Mouse (Mus musculus): ENCODE data around the gene Rpl36.
A peak's percentile ranks its signal among the peaks of the same experiment; 100 is the strongest.

The Rpl36 gene

DNA sequence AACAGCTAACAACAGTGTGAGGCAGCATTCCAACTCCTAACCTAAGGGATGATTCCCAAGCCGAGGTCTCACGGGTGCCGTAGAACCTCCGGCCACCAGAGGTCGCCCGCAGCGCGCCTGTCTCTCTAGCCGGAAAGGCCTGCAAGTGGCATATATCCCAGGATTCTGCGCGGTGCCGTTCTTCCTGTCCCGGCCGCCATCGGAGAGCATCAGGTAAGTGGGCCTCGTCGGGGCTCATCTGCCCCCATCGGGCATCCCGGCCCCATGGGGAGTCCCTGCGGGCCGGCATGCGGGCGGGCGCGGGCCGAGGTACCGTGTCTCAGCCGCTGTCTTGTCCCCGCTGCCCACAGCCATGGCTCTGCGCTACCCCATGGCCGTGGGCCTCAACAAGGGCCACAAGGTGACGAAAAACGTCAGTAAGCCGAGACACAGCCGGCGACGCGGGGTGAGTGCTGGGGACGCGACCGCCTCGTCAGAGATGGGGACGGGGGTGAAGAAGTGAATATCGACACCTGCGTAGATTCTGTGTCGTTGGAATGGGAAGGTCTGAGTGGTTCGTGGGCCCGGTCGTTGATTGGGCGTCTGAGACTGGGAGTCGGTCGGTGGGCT lies at the start of gene Rpl36:
Gene Rpl36, plus strand, starts transcription at position 181 of the 609 bp plus-strand sequence.
- DNase-seq (ENCODE audit: inconsistent age in 2 of 2, low spot score in 1 of 2) = peak; percentile 95 to 99

GRCm38 (mm10) chr17:56566293-56566692 lies 46.9 kb upstream of the Rpl36 start:
- DNase-seq (ENCODE audit: inconsistent age in 2 of 2, low spot score in 1 of 2) = no peak

DNA sequence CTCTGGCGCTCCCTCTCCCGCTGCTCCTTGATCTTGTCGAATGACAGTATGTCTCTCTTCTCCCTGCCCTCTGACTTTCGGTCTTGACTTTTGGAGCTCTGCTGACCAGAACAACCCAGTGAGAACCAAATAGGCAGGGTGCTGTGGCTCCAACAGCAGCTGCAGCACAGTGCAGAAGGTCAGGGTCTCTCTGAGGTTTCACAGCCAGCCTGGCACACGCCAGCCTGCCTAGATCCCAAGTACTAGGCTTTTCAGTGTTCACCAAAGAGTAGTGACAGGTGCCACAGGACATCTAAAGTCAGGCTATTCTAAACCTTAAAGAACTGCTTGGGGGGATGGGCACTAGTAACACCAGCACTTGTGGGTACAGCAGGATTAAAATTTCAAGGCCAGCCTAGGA lies 46.3 kb upstream of the Rpl36 start:
- DNase-seq (ENCODE audit: inconsistent age in 2 of 2, low spot score in 1 of 2) = peak; percentile 62 to 64

DNA sequence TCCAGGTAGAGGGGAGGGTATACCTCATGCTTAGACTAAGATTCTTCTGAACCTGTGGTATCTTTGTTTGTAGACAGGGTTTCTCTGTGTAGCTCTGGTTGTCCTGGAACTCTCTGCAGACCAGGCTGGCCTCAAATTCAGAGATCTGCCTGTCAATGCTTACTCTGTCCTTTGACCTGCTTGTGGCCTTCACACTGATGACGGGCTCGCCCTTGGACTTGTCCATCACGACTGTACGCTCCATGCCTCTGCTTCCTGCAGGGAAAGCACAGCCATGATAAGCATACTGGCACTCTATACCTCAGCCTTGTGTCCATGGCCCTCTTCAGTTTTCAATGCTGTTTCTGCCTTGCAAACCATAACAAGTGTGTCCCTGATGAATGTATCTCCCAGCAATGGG lies 45.8 kb upstream of the Rpl36 start:
- DNase-seq (ENCODE audit: inconsistent age in 2 of 2, low spot score in 1 of 2) = peak; percentile 51 to 67

DNA sequence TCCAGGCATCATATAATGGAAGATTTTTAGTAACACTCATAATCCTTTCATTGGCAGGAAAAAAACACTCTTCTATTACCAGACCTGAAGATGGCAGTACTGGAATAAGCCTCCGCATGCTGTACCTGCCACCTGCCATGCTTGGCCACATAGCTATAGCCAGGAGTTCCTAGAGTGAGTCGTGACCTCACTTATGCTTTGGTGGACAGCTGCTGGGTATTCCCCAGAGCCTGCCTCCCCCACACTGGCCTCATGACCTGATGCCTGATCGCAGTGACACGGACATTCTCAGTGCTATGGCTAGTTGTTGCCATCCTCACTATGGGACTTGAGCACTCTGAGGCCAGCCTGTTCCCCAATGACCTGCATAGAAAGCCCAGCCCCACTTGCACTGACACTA lies 42.9 kb upstream of the Rpl36 start:
- no peak for DNase-seq (ENCODE audit: inconsistent age in 2 of 2, low spot score in 1 of 2)

- DNase-seq (ENCODE audit: inconsistent age in 2 of 2, low spot score in 1 of 2) = no peak
Observed at GRCm38 (mm10) chr17:56572154-56572553, 41.1 kb upstream of the Rpl36 start.

DNA sequence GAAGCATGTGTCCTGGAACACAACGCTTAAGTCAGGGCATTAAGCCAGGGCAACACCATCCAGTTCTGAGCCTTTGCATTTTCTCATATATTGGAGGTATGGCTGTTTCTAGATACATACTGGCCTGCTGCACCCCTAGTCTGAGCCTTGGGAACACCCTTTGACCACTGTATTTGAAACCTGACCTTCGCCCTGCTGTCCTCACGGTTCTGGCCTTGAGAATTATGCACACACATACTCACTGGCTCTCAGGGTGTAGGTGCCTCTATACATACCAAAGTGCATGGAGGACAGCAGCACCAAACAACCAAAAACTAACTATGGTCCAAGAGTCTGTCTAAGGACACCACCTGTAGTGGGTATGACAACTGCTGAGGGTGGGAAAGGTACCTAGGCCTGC lies 40.3 kb upstream of the Rpl36 start:
- DNase-seq (ENCODE audit: inconsistent age in 2 of 2, low spot score in 1 of 2) = no peak

GRCm38 (mm10) chr17:56583071-56583470 lies 30.1 kb upstream of the Rpl36 start:
- no peak for DNase-seq (ENCODE audit: inconsistent age in 2 of 2, low spot score in 1 of 2)

GRCm38 (mm10) chr17:56583611-56584256 lies 29.5 kb upstream of the Rpl36 start:
- peak; percentile 71 to 88 for DNase-seq (ENCODE audit: inconsistent age in 2 of 2, low spot score in 1 of 2)

DNA sequence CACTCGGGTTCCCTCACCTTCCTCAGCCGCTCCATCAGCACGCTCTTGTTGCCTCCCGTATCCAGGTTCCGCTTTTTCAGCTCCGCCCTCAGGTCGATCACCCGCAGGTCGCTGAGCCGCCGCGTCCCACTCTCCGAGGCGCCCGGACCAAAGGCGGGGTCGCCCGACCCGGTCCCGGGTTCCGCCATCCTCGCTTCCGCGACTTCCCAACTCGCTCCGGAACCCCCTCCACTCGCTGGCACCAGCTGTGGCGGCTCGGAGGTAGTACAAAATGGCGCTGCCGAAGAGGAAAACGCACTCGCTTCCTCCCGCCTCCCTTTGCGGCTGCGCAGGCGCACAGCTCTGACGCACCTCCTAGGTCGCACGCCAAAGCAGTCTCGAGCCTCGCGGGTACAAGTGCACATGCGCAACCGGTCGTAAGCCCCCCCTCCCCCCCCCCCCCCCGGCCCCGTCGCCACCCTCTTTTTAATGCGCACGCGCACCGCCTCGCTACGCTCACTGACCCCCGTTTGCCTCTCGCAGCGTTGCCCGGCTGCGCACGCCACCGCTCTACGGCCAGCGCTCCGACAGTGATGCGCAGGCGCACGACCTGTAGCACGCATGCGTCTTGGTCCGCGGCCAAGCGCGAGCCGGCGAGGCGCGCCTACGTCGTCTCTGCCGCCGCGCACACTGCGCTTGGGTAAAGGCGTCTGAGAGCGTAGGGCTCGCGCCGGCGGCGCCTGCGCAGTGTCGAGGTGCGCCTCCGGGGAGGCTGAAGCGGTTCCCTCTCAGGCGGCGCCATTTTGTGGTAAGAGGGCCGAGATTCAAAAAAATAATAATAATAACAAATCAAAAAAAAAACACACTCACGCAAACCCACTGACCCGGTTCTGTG lies 28.7 kb upstream of the Rpl36 start, which contains the start of the genes Safb2 and Safb:
Gene Safb2, minus strand, starts transcription at position 329 of the 874 bp plus-strand sequence.
Gene Safb, plus strand, starts transcription at position 569 of the 874 bp plus-strand sequence.
- DNase-seq (ENCODE audit: inconsistent age in 2 of 2, low spot score in 1 of 2) = peak; percentile 99 to 100

DNA sequence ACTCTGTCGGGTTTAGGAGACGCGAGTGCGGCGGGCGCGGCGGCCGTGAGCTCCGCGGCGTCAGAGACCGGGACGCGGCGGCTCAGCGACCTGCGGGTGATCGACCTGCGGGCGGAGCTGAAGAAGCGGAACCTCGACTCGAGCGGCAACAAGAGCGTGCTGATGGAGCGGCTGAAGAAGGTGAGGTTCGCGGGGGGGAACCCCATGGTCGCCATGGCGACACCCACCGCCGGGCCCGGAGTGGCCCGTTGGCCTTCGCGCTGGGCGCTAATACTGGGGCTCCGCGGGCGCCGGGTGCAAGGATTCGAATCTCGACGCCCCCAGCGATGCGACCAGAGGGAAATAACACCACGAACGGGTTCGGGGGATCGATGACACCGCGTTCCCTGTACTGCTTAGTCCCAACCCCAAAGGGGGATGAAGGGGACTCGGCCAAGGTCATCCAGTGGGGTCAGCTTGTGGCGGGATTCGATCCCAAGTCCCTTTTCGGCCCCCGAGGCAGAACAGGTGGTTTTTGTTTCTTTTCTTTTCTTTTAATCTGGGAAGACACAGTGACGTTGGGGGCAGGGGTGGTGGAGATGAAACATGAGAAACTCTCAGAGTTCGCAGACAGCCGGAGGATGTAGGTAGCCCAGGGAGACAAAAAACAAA lies 27.9 kb upstream of the Rpl36 start:
- no peak for DNase-seq (ENCODE audit: inconsistent age in 2 of 2, low spot score in 1 of 2)

DNA sequence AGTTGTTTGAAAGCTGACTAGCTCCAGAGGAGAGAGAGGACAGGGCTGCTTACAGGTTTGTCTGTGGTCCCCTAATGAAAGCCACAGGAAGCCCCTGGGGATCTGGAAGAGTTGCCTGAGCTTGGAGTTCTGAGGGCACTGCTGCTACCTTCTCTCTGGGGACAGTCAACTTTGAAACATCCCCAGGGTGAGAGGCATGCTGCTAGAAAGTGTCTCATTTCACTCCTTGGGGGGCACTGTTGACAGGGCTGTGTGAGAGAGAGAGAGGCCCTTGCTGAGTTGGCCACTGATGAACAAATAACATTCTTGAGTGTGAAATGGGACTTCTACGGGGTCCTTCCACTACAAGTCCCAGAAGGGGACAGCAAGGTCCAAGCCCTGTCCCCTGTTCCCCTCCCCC lies 25.4 kb upstream of the Rpl36 start:
- DNase-seq (ENCODE audit: inconsistent age in 2 of 2, low spot score in 1 of 2) = no peak

GRCm38 (mm10) chr17:56588921-56589320 lies 24.3 kb upstream of the Rpl36 start:
- peak in 1 of 2 experiments; percentile 72 for DNase-seq (ENCODE audit: inconsistent age in 2 of 2, low spot score in 1 of 2)

GRCm38 (mm10) chr17:56592553-56592952 lies 20.7 kb upstream of the Rpl36 start:
- no peak for DNase-seq (ENCODE audit: inconsistent age in 2 of 2, low spot score in 1 of 2)

GRCm38 (mm10) chr17:56593527-56594271 lies 19.5 kb upstream of the Rpl36 start:
- no peak for DNase-seq (ENCODE audit: inconsistent age in 2 of 2, low spot score in 1 of 2)

DNA sequence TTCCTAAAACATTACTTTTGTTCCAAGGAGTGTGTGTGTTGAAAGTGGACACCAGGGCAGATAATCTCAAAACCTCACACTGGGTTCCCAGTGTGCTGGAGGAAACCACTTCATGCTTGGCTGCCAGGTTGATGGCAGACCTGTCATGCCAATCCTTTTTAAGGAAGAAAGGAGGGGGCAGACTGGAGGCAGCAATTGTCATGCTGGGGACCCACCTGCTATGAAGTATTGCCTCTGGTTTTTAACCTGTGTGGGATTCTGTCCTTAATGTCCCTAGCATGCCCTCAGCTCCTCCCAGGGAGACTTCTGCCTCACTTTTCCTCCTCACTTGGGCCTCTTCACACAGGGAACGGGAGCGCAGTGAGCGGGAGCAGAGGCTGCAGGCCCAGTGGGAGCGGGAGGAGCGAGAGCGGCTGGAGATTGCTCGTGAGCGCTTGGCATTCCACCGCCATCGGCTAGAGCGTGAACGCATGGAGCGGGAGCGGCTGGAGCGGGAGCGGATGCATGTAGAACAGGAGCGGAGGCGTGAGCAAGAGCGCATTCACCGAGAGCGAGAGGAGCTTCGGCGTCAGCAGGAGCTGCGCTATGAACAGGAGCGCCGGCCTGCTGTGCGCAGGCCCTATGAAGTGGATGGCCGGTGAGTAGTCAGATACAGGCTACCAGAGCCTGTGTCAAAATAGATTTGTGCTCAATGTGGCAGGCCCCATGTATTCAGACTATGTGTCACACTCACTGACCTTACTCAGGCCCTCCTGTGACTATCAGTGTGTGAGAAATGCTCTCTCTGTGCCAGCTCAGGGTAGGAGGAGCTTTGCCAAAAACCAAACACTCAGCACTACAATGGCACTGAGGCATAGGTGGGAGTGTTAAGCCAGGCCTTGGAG lies 9.8 kb upstream of the Rpl36 start:
- peak in 1 of 2 experiments; percentile 74 for DNase-seq (ENCODE audit: inconsistent age in 2 of 2, low spot score in 1 of 2)

GRCm38 (mm10) chr17:56604070-56604380 lies 9.2 kb upstream of the Rpl36 start:
- peak in 1 of 2 experiments; percentile 56 for DNase-seq (ENCODE audit: inconsistent age in 2 of 2, low spot score in 1 of 2)

- no peak for DNase-seq (ENCODE audit: inconsistent age in 2 of 2, low spot score in 1 of 2)
Observed at GRCm38 (mm10) chr17:56604422-56604821, 8.8 kb upstream of the Rpl36 start.

DNA sequence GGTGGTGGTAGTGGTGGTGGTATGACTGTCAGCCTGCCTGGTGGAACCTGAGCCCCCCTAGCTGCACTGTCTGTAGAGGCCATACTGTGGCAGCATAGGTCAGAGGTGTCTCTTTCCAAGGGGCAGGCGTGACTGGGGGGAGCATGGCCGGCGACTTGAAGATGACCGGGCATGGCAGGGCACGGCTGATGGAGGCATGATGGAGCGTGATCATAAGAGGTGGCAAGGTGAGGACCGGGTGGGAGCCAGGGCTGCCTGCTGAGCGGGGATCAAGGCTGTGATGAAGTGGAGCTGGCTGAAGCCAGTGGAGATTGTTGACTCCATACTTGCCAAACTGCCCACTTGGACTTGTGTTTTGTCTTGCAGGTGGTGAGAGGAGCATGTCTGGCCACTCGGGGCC lies 7.8 kb upstream of the Rpl36 start:
- DNase-seq (ENCODE audit: inconsistent age in 2 of 2, low spot score in 1 of 2) = no peak

All from adrenal gland, adult (tissue).